Mouse (Mus musculus) thymus, adult 2 months (tissue): ENCODE measurements at regions not wholly inside any gene's neighbourhood (a gene's known extent, or its start where the extent isn't known, plus 50 kb on each side); places are given as distances from the start of the nearest gene placed in this dataset.
A peak's percentile ranks its signal among the peaks of the same experiment; 100 is the strongest.

ENCODE experiments used
- DNase-seq: peaks from one replicate; pipeline ENCODE4 v3.0.0; 2021
- H3K27ac ChIP-seq: fragments of 200-500 bp; 2 replicates; pipeline ENCODE4 v1.5.1; 2012; ENCODE audit warnings: low read length, control low read depth; ENCODE audit not compliant: control insufficient read depth, insufficient read depth
- H3K27me3 ChIP-seq: fragments of 200-500 bp; 2 replicates; pipeline ENCODE4 v1.6.1; 2012; ENCODE audit warnings: mild to moderate bottlenecking, low read length, moderate library complexity, mixed read lengths; ENCODE audit not compliant: control insufficient read depth, insufficient read depth
- H3K36me3 ChIP-seq: fragments of 200-500 bp; 2 replicates; pipeline ENCODE4 v1.6.1; 2012; ENCODE audit warnings: mild to moderate bottlenecking, low read length, moderate library complexity; ENCODE audit not compliant: control insufficient read depth, insufficient read depth
- H3K4me1 ChIP-seq: fragments of 200-500 bp; replicated peaks from 2 replicates; pipeline ENCODE4 v1.6.1; 2012; ENCODE audit warnings: low read length; ENCODE audit not compliant: control insufficient read depth, insufficient read depth
- H3K4me3 ChIP-seq: fragments of 200-500 bp; 2 replicates; pipeline ENCODE4 v1.5.1; 2012; ENCODE audit warnings: mild to moderate bottlenecking, low read length, control low read depth, moderate library complexity; ENCODE audit not compliant: control insufficient read depth, insufficient read depth
- CTCF ChIP-seq: fragments of 200-500 bp; IDR thresholded peaks from 2 replicates; pipeline ENCODE4 v1.5.1; 2012; ENCODE audit warnings: mild to moderate bottlenecking, control low read depth, low read length, moderate library complexity, borderline replicate concordance; ENCODE audit not compliant: control insufficient read depth, poor library complexity, insufficient read depth; ENCODE audit errors: extremely low read depth
- POLR2A ChIP-seq: fragments of 200-500 bp; IDR thresholded peaks from 2 replicates; pipeline ENCODE4 v1.6.1; 2012; ENCODE audit warnings: mild to moderate bottlenecking, low read length, control low read depth, moderate library complexity; ENCODE audit not compliant: control insufficient read depth, poor library complexity, insufficient read depth; ENCODE audit errors: extremely low read depth
- WGBS: fragments of 180-500 bp; shearing (Covaris S2); methylation state at CpG from one replicate; pipeline ENCODE4 v1.1.7; 2018; 5-methylcytosine and 5-hydroxymethylcytosine counted together

DNA sequence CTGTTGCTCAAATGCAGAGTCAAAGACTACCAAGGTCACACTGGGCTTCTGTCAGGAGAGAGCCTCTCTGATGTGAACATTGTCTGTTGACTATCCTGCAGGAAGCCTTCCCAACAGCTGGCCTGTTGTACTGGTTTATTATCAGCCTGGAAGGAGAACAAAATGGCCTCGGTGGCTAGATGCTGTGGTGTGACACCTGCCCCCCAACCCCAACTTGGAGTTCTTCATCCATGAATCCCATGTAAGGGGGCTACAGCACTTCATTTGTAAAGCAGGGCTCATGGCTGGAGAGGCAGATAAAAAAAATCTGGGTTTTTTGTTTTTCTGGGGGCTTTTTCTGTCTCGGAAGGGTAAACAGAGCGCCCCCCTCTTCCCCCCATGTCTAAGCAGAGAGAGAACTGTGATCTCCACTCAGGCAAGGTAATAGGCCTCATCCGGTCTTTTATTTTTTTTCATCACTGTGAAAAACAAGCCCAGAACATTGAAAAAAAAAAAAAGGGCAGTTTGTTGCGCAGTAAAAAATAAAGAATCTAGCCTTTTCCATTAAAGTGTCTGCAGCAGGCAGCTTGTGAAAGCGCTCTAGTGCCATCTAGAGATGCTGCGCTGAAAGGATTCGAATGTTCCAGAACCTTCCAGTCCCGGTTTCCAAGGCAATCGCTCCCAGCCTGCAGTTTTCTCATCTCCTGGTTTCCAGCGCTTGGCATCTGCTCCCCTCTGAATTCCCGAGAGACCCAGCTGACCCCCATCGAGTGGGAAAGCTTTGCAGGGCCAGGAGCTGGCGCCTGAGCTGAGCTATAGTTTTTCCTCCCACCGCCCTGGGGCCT lies 97.8 kb downstream of the Edn3 start:
- Histone ChIP-seq H3K4me3 (no peak overlapping the region), H3K4me1 (no peaks in the 10 kb centered on the region), H3K36me3 (no peaks in the 10 kb centered on the region), H3K27ac (no peak overlapping the region), H3K27me3 (no peaks in the 10 kb centered on the region)
- TF ChIP-seq CTCF, result no peak
- DNase-seq, result no peak
- 37% methylated on average over 15 of the region's 15 CpGs for WGBS

DNA sequence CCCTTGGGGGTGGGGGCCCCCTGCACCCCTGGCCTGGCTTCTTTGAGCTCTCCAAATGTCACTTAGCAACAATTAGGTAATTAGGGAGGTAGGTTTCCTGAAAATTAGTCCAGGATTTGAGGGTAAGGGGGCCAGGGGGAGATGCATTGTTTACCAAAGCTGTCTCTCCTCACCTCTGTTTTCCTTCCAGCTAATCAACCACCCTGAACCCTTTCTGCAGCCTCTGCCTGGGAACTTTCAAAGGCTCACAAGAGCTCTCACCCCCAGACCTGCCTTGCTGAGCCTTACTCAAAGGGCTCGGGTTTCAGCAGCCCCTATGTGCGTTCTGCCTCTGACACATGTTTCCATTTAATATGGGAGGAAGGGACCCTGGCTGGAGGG lies 98.4 kb downstream of the Edn3 start:
- H3K27me3 ChIP-seq, result no peaks in the 10 kb centered on the region
- WGBS, result 97% methylated on average over 2 of the region's 2 CpGs
- no peaks in the 10 kb centered on the region for H3K4me1 ChIP-seq
- no peaks in the 10 kb centered on the region for H3K36me3 ChIP-seq
- H3K27ac ChIP-seq, result no peak overlapping the region
- DNase-seq, result no peak
- no peak for TF ChIP-seq CTCF
- no peak for TF ChIP-seq POLR2A
- H3K4me3 ChIP-seq, result no peak overlapping the region

DNA sequence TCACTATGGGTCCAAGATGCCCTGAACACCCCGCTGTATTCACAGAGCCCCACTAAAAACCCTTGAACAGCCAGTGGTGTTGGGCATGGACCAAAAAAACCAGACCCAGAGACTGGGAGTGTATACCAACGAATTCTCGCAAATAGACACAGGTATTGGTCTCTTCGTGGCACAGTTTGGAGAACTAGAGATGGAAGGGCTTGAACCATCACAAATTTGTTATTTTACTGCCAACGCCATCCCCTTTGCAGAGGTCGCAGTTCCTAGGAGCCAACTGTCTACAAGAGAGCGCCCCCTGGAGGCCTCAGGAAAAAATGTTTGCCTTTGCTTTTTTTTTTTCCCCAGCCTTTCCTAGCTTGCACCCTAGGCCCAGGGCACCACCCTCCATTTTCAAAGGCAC lies 99.1 kb downstream of the Edn3 start:
- Histone ChIP-seq H3K36me3 (no peaks in the 10 kb centered on the region), H3K27me3 (no peaks in the 10 kb centered on the region), H3K4me3 (no peak overlapping the region), H3K4me1 (no peaks in the 10 kb centered on the region), H3K27ac (no peak overlapping the region)
- DNase-seq, result peak; percentile 6
- 54% methylated on average over 7 of the region's 7 CpGs for WGBS
- no peak for TF ChIP-seq CTCF
- no peak for TF ChIP-seq POLR2A

DNA sequence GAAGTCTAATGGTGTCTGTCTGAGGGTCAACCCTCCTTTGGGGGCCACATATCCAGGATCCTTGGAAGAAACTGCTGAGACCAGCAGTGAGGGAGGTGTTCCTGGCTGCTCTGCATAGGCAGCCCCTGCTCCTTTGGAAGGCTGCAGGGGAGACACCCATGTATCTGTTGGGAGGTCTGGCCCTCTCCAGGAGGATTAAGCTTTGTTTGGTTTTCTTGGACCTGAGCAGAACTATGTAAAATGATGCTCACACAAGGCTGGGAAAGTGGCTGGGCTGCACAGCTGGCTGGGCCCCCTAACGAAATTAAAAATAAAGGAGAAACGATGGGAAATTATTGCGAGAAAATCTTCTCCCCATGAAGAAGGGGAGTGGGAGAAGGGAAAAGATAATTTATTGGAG lies 104.2 kb downstream of the Edn3 start:
- TF ChIP-seq CTCF (no peak), POLR2A (no peak)
- no peak for DNase-seq
- no peaks in the 10 kb centered on the region for H3K36me3 ChIP-seq
- WGBS, result 95% methylated on average over 3 of the region's 3 CpGs
- no peaks in the 10 kb centered on the region for H3K4me1 ChIP-seq
- no peak overlapping the region for H3K4me3 ChIP-seq
- H3K27ac ChIP-seq, result no peak overlapping the region
- no peaks in the 10 kb centered on the region for H3K27me3 ChIP-seq

DNA sequence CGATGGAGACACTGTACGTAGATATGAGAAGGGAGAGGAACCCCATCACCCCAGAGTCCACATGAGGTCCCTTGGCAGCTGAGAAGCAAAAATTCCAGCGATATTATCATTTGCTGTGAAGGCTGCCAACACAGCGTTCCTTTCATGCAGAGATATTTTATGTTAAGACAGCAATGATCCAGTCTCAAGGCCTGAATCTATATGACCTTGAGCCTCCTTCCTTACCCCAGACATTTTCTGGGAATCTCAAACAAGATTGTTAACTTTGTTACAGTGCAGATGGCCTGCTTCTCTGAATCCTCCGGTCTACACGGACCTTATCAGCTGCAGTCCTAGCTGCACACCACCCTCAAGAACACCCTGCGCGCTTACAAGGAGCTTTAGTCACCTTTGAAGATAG lies 106.1 kb downstream of the Edn3 start:
- TF ChIP-seq CTCF, result no peak
- TF ChIP-seq POLR2A, result no peak
- Histone ChIP-seq H3K4me1 (no peaks in the 10 kb centered on the region), H3K27me3 (no peaks in the 10 kb centered on the region), H3K36me3 (no peaks in the 10 kb centered on the region), H3K4me3 (no peak overlapping the region), H3K27ac (no peak overlapping the region)
- 89% methylated on average over 8 of the region's 8 CpGs for WGBS
- no peak for DNase-seq

DNA sequence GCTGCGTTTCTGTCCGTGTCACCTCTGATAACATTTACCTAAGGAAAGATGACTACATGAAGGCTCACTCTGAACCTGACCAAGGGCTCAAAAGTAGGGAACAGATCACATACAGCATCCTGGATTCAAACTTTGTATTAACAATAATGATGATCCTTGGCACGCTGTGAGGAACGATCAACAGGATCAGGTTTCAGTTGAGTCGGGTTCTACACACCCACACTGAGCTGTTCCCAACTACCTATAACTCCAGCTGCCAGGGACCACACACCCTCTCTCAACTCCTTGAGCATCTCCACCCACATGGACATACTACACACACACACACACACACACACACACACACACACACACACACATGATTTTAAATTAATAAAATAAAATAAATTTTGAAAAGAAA lies 107.0 kb downstream of the Edn3 start:
- WGBS, result 88% methylated on average over 5 of the region's 5 CpGs

DNA sequence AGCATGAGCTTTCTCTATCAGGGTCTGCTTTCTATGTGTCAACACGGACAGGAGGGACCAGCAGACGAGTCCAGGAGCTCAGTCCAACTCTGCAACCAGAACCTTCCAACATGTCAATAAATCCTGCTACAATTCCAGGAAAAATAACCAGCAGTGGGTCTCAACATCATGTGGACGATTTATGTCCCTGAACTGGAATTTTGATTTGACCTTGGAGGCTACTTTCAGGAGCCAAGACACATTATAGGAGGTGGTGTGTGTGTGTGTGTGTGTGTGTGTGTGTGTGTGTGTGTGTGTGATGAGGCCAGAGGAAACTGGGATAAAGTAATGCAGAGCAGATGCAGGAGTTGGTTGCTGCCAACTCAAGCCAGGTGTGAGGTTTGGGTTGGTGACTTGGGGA lies 107.8 kb downstream of the Edn3 start:
- no peaks in the 10 kb centered on the region for H3K4me1 ChIP-seq
- WGBS, result 87% methylated on average over 3 of the region's 3 CpGs
- no peak overlapping the region for H3K4me3 ChIP-seq
- no peaks in the 10 kb centered on the region for H3K27me3 ChIP-seq
- H3K36me3 ChIP-seq, result no peaks in the 10 kb centered on the region
- TF ChIP-seq CTCF (no peak), POLR2A (no peak)
- DNase-seq, result no peak
- H3K27ac ChIP-seq, result no peak overlapping the region

More for the DNA sequence above, 107.0 kb downstream of the Edn3 start:
- Histone ChIP-seq H3K36me3 (no peaks in the 10 kb centered on the region), H3K27ac (no peak overlapping the region), H3K4me1 (no peaks in the 10 kb centered on the region), H3K27me3 (no peaks in the 10 kb centered on the region), H3K4me3 (no peak overlapping the region)
- no peak for TF ChIP-seq POLR2A
- no peak for TF ChIP-seq CTCF
- DNase-seq, result no peak
